Mouse (Mus musculus) heart, adult 10 weeks (tissue): ENCODE data around the gene Ergic3. TPM values are rescaled to one million over a fixed set of nuclear protein-coding genes. Genes with fewer than 3 reads are reported as not detected.

Experiments used
- polyA plus RNA-seq: library from polyadenylated mRNA; stranded (reverse); fragments of 350-450 nt; fragmentation: Illumina TruSeq; extraction: RNeasy Lipid Tissue Mini Kit (QIAGEN cat#74804); gene quantifications from one replicate; pipeline ENCODE4 v1.2.3, GENCODE M21; 2014; ENCODE audit warnings: low read depth, low replicate concordance

Ergic3 gene
- polyA plus RNA-seq: 67.2 TPM

GRCm38 (mm10) chr2:156007888-156008532, at the start of gene Ergic3, which contains the start of gene 6430550D23Rik:
Gene Ergic3 (plus strand): TSS chr2:156008045.
Gene 6430550D23Rik (minus strand): TSS chr2:156007977.

GRCm38 (mm10) chr2:156052816-156053215, 45.0 kb downstream of the Ergic3 start, which contains the start of gene Fer1l4:
Gene Fer1l4 (minus strand): TSS chr2:156052947.

GRCm38 (mm10) chr2:156065099-156066041, 57.5 kb downstream of the Ergic3 start, which contains the start of gene Spag4:
Gene Spag4 (plus strand): TSS chr2:156065175.

Other genes with a start within 250 kb of the Ergic3 start
- not detected for gene Mmp24, start 232.7 kb upstream of the Ergic3 start, polyA plus RNA-seq
- 41.8 TPM for gene BC029722, start 188.6 kb upstream of the Ergic3 start, polyA plus RNA-seq
- 35.1 TPM for gene Eif6, start 181.1 kb upstream of the Ergic3 start, polyA plus RNA-seq
- gene Fam83c, start 173.2 kb upstream of the Ergic3 start, polyA plus RNA-seq: not detected
- gene Uqcc1, start 77.7 kb upstream of the Ergic3 start, polyA plus RNA-seq: 239 TPM
- not detected for gene Gm15557, start 67.3 kb upstream of the Ergic3 start, polyA plus RNA-seq
- not detected for gene Gdf5, start 62.7 kb upstream of the Ergic3 start, polyA plus RNA-seq
- gene Cep250, start 51.6 kb upstream of the Ergic3 start, polyA plus RNA-seq: 6.9 TPM
- 0.45 TPM for gene 6430550D23Rik, start 68 bp upstream of the Ergic3 start, polyA plus RNA-seq
- not detected for gene Fer1l4, start 44.9 kb downstream of the Ergic3 start, polyA plus RNA-seq
- 0.81 TPM for gene Spag4, start 57.1 kb downstream of the Ergic3 start, polyA plus RNA-seq
- gene Cpne1, start 103.9 kb downstream of the Ergic3 start, polyA plus RNA-seq: 14.5 TPM
- gene Rbm12, start 103.9 kb downstream of the Ergic3 start, polyA plus RNA-seq: 7.3 TPM
- 8.2 TPM for gene Gm28036, start 119.0 kb downstream of the Ergic3 start, polyA plus RNA-seq
- gene Romo1, start 136.0 kb downstream of the Ergic3 start, polyA plus RNA-seq: 208 TPM
- 115 TPM for gene Nfs1, start 136.1 kb downstream of the Ergic3 start, polyA plus RNA-seq
- 170 TPM for gene Rbm39, start 172.2 kb downstream of the Ergic3 start, polyA plus RNA-seq
- 11.4 TPM for gene Phf20, start 188.4 kb downstream of the Ergic3 start, polyA plus RNA-seq